Mouse (Mus musculus): ENCODE data around the gene Kdm6b.

DNA sequence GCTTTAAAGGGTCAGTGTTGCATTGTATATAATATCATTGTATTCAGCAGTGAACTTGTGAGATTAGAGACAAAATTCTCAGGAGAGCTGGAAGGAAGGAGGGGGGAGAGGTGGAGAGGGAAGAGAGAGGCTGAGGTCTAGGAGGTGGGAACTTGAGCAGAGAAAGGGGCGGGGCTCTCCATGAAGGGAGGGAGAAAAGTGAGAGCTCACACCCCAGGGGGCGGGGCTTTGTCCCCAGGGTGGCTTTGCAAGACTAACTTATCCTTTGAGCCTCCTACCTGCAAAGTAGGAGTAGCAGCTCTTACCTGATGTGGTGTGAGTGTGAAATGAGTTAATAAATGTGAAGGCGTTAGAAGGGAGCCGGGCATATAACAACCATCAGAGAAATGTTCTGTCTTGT lies 15.3 kb upstream of the Kdm6b start:
- TF ChIP-seq CTCF (conservative IDR thresholded peaks at IDR 0.05 in 1 of 2, IDR thresholded peaks at IDR 0.05 in 1 of 2; ENCODE audit: low read depth in 2 of 2, low read length in 2 of 2) (no peak), POLR2A (IDR thresholded peaks at IDR 0.05; ENCODE audit: low read depth, low read length) (no peak), USF2 (conservative IDR thresholded peaks at IDR 0.05; ENCODE audit: low read depth, low read length) (no peak)
